Comparison of ENCODE assay signal across 15 mouse cellular contexts in the genomic region with DNA sequence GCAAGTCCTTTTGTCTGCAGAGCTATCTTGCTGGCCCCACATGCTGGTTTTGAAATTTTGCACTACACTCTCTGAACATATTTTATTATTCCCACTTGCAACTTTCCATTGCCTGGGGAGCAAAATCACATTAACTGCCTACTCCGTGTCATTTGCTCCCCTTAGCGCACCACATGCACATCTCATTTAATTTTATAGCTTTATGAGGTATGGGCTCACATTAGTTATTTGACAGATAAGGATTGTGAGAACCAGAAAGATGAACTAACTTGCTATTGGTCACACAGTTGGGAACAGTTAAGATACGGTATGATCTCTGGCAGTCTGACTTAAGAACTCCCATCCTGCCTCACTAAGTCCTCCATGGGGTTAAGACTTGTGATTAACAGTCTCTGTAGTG.
"Had no signal": no experiment of that assay in that cellular context is flagged by ENCODE, and none has a peak within 500 bp of the region (broad histone marks: within the 10 kb centered on the region; RNA-seq: fewer than 3 reads in every experiment).

No protein-coding gene starts in this region.

- H3K9ac ChIP-seq: liver, embryonic 12.5 days; liver, embryonic 14.5 days; lung, embryonic 14.5 days; midbrain, embryonic 13.5 days; midbrain, embryonic 15.5 days; stomach, embryonic 15.5 days had no signal

- H3K4me3 ChIP-seq: liver, embryonic 12.5 days; midbrain, embryonic 13.5 days; midbrain, embryonic 15.5 days; stomach, embryonic 15.5 days had no signal

- H3K36me3 ChIP-seq: liver, embryonic 12.5 days; stomach, embryonic 15.5 days had no signal

- H3K4me2 ChIP-seq: liver, embryonic 12.5 days; lung, embryonic 14.5 days; midbrain, embryonic 11.5 days; midbrain, embryonic 13.5 days; midbrain, embryonic 15.5 days; stomach, embryonic 15.5 days had no signal

- DNase-seq: lung, adult 18-20 months; lung, embryonic 14.5 days; lung, postnatal 10 days; lung, postnatal 4 days; right cerebral cortex, postnatal 14 days; thymus, adult 2 months; thymus, postnatal 25 days; thymus, postnatal 4 days had no signal

- H3K4me1 ChIP-seq: liver, embryonic 12.5 days; midbrain, embryonic 15.5 days; stomach, embryonic 15.5 days had no signal

- H3K9me3 ChIP-seq: liver, embryonic 12.5 days; midbrain, embryonic 13.5 days; midbrain, embryonic 15.5 days; stomach, embryonic 15.5 days had no signal

- H3K27ac ChIP-seq: liver, embryonic 12.5 days; liver, embryonic 14.5 days; midbrain, embryonic 13.5 days; midbrain, embryonic 15.5 days; stomach, embryonic 15.5 days; stomach, postnatal 0 days had no signal

- ATAC-seq: liver, embryonic 12.5 days; midbrain, embryonic 13.5 days; midbrain, embryonic 15.5 days had no signal

- H3K27me3 ChIP-seq: liver, embryonic 12.5 days; midbrain, embryonic 13.5 days; midbrain, embryonic 15.5 days; stomach, embryonic 15.5 days had no signal
